Mouse (Mus musculus) liver, adult 10 weeks (tissue): Measurements from ENCODE around the gene Mtmr3. TPM values are rescaled to one million over a fixed set of nuclear protein-coding genes. Genes with fewer than 3 reads are reported as not detected.

ENCODE experiments used
- polyA plus RNA-seq: library from polyadenylated mRNA; stranded (reverse); fragments of 350-450 nt; fragmentation: Illumina TruSeq; extraction: RNeasy Lipid Tissue Mini Kit (QIAGEN cat#74804); gene quantifications from one replicate; pipeline ENCODE4 v1.2.3, GENCODE M21; 2014; ENCODE audit warnings: low read depth, low replicate concordance

Mtmr3 gene
- polyA plus RNA-seq, result 7.6 TPM

GRCm38 (mm10) chr11:4594608-4595500 lies at the start of gene Mtmr3:
Gene Mtmr3 (minus strand): TSS chr11:4594863.

GRCm38 (mm10) chr11:4637534-4638234 lies 43.0 kb upstream of the Mtmr3 start, which contains the start of gene Ascc2:
Gene Ascc2 (plus strand): TSS chr11:4637747.

GRCm38 (mm10) chr11:4620017-4620485 lies 25.4 kb upstream of the Mtmr3 start, which contains the start of gene Gm11032:
Gene Gm11032 (plus strand): TSS chr11:4620067.

GRCm38 (mm10) chr11:4440978-4441377 lies 153.7 kb downstream of the Mtmr3 start, which contains the start of gene Hormad2:
Gene Hormad2 (minus strand): TSS chr11:4441105.

Other genes with a start within 250 kb of the Mtmr3 start
- gene Hormad2, start 153.8 kb downstream of the Mtmr3 start, polyA plus RNA-seq, result 0.21 TPM
- gene Gm11032, start 25.2 kb upstream of the Mtmr3 start, polyA plus RNA-seq, result not detected
- 6.0 TPM for gene Ascc2, start 42.9 kb upstream of the Mtmr3 start, polyA plus RNA-seq
- 30.9 TPM for gene Uqcr10, start 109.5 kb upstream of the Mtmr3 start, polyA plus RNA-seq
- gene Zmat5, start 109.8 kb upstream of the Mtmr3 start, polyA plus RNA-seq, result not detected
- gene Cabp7, start 151.9 kb upstream of the Mtmr3 start, polyA plus RNA-seq, result not detected